Mouse (Mus musculus): ENCODE data around the gene Gm27027. TPM values are rescaled to one million over a fixed set of nuclear protein-coding genes. Genes with fewer than 3 reads are reported as not detected.

Gm27027 gene
- total RNA-seq, 2 experiments from 2014 or later = 0.54 TPM; not detected in 1

GRCm38 (mm10) chr2:93927701-93928437, 68.3 kb downstream of the Gm27027 start:
- no peak for DNase-seq

- DNase-seq = no peak
Measured at GRCm38 (mm10) chr2:93926141-93926540, 70.0 kb downstream of the Gm27027 start.

GRCm38 (mm10) chr2:93919093-93919492, 77.1 kb downstream of the Gm27027 start:
- no peak for DNase-seq

DNA sequence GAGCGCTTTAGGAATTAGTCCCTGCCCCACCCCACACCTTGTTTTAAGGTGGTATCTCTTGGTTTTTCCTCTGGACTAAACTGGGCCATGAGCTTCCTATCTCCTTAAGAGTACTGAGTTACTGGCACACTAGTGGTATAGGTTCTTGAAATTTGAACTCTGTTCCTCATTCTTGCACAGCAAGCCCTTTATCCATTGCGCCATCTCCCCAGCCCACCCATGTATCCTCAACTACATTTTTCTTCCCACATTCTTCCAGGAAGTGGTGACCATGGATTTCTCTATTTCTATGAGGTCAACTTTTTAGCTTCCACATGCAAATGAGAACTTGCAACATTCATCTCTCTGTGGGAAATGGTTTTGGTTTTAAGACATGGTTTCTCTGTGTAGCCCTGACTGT, 82.6 kb downstream of the Gm27027 start:
- no peak for DNase-seq

DNA sequence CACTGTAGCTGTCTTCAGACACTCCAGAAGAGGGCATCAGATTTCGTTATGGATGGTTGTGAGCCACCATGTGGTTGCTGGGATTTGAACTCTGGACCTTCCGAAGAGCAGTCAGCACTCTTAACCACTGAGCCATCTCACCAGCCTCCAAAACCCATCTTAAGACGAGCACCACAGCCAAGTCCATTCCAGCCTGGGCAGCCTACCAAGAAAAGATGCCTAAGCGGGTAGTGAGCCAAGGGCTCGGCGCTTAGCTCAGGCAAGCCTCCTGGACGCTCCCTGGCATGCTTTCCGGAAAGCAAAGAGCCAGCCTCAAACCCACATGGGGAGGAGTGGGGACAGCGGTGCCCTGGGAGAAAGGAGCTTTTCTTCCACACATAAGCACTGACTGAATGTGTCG, 84.2 kb downstream of the Gm27027 start:
- DNase-seq = peak; percentile 44

GRCm38 (mm10) chr2:93909716-93910115, 86.4 kb downstream of the Gm27027 start:
- no peak for DNase-seq

DNA sequence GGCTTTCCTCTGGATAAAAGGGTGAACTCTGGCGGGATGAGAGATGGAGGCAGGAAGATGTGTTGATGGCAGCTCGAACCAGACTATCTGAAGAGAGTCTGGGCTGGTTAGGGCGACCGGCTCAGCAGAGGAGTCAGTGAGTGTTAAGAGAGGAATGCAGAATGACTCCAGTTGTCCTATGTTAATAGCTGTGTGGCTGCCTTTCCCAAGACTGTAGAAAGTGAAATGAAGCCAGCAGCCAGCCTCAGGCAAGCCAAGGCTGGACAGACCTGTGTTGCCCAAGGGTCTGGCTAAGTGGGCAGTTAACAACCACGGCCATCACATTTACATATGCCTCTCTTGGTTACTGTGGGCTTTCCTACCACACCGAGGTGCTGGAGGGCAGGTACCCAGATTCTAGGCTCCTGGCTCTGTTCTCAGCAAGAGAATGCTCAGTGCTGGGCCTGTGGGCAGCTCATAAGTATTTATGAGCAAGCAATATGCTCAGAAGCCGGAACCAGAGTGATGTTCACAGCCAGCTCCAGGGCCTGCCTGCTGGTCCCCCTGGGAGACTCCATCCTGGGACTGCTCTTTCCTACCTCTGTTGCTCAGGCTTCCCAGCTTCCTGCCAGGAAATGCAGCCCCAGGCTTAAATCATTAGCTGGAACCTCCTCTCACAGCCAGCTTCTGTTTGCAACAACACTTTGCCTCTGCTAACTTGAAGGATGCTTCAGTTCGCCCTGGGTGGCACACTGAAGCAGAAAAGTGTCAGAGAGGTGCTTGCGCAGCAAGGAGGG, 88.4 kb downstream of the Gm27027 start:
- no peak for DNase-seq

Other genes starting within 250 kb of the Gm27027 start
- gene Ext2, start 173.8 kb downstream of the Gm27027 start, total RNA-seq (2021) = 10 to 100 TPM; 41.0 to 52.8 TPM
- 1 to 10 TPM; 4.2 to 6.2 TPM for gene Accs, start 146.4 kb downstream of the Gm27027 start, total RNA-seq (2021)
- gene Accsl, start 127.2 kb downstream of the Gm27027 start, total RNA-seq (2021) = not detected
- gene Gm13889, start 39.2 kb downstream of the Gm27027 start, total RNA-seq (2021) = 10 to 100 TPM; 14.4 to 19.7 TPM
- gene Alkbh3, start 14.5 kb upstream of the Gm27027 start, total RNA-seq (2021) = 10 to 100 TPM; 61.1 to 65.6 TPM
- 10 to 100 TPM; 17.8 to 18.2 TPM for gene Hsd17b12, start 161.6 kb upstream of the Gm27027 start, total RNA-seq (2021)